Mouse (Mus musculus): Measurements from ENCODE around the gene Myocos. TPM values are rescaled to one million over a fixed set of nuclear protein-coding genes. Genes with fewer than 3 reads are reported as not detected.

Gene Myocos
- polyA plus RNA-seq (2012; rRNA removed), result not detected in 2 replicates

DNA sequence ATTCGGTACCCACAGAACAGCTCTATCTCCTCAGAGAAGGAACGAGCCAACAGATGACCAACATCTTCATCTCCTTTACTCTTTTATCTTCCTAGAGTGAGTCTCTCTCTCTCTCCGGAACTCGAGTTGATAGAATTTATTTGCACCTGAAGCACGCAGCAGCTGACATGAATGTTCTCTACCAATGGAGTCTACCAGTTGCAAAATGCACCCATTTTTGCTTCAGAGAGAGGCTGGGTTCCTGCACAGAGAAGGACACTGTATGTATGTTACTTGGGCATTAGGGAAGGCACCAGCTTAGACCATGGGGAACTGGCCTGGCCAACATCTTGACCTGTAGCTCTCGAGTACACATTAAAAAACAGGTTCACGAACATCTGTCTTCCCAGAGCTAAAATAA lies at the start of gene Myocos:
Gene Myocos (minus strand): TSS at position 101 of the 400 bp plus-strand sequence.
- H3K27me3 ChIP-seq (replicated peaks; ENCODE audit: control insufficient read depth, insufficient read depth, low read length), result no peaks in the 10 kb centered on the region
- DNase-seq, result no peak
- WGBS, result 91% methylated on average over 7 of the region's 7 CpGs
- H3K36me3 ChIP-seq (ENCODE audit: control insufficient read depth, insufficient read depth, low read length), result no peaks in the 10 kb centered on the region
- no peak within 1 kb of the TSS for H3K4me3 ChIP-seq (ENCODE audit: insufficient read depth, low read depth, low read length)
- H3K27ac ChIP-seq (ENCODE audit: insufficient read depth, low read depth, low read length), result no peak within 1 kb of the TSS
- H3K4me1 ChIP-seq (ENCODE audit: control insufficient read depth, insufficient read depth, low read length), result no peaks in the 10 kb centered on the region
- TF ChIP-seq CTCF (conservative IDR thresholded peaks at IDR 0.05; ENCODE audit: insufficient read depth, insufficient read length, low read depth, low read length) (no peak), POLR2A (IDR thresholded peaks at IDR 0.05; ENCODE audit: low read depth, low read length) (no peak)

DNA sequence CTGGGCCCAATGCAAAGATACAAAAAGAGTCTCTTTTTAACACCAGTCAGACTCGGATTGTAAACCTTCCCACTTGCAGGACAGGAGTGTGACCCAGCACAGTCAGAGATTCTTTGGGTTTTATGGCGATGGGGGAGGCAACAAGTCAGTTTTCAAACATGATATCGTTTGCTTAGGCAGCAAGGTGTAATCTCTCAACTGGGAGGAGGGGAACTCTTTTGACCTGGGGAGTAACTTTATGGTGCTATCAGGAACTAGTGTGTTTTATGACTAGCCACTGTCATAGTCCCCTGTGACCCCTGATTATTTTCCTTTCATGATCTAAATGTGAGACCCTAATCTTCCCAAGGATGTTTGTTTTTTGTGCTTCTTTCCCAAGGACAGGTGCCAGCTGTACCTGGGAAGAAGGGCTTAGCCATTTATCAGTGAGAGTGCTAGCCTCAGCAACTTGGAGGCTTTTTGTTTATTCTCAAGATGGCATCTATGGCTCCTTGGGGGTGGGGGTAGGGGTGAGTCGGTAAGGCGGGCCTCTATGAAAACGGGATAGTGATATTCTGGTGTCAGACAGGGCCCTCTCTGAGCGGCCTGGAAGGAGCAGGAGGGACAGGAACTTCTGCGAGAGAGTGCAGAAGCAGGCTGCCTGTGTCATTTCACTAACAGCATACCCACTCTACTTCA lies 42.5 kb upstream of the Myocos start:
- no peak for TF ChIP-seq CTCF (conservative IDR thresholded peaks at IDR 0.05; ENCODE audit: insufficient read depth, insufficient read length, low read depth, low read length)
- no peak for TF ChIP-seq POLR2A (IDR thresholded peaks at IDR 0.05; ENCODE audit: low read depth, low read length)

DNA sequence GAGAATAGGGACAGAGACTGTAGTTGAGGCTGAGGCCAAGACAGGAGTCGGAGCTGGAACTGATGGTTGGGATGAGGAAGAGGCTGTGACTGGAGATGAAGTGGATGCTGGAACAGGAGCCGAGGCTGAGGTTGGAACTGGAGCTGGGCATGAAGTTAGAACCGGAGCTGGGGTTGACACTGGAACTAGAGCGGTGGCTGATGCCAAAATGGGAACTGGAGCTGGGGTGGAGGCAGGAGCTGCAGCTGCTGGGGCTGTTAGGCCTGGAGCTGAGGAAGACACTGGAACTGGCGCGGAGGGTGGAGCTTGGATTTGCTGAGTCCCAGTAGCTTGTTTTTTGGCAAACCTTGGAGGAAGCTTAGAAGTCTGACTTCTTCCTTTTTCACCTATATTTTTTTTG lies 39.8 kb upstream of the Myocos start:
- no peaks in the 10 kb centered on the region for H3K27me3 ChIP-seq (replicated peaks; ENCODE audit: control insufficient read depth, insufficient read depth, low read length)
- H3K4me1 ChIP-seq (ENCODE audit: control insufficient read depth, insufficient read depth, low read length), result no peaks in the 10 kb centered on the region
- no peak overlapping the region for H3K4me3 ChIP-seq (ENCODE audit: insufficient read depth, low read depth, low read length)
- no peak for TF ChIP-seq POLR2A (IDR thresholded peaks at IDR 0.05; ENCODE audit: low read depth, low read length)
- TF ChIP-seq CTCF (conservative IDR thresholded peaks at IDR 0.05; ENCODE audit: insufficient read depth, insufficient read length, low read depth, low read length), result no peak
- 91% methylated on average over 6 of the region's 6 CpGs for WGBS
- peaks cover 10% of the 10 kb centered on the region for H3K36me3 ChIP-seq (ENCODE audit: control insufficient read depth, insufficient read depth, low read length)
- DNase-seq, result no peak
- no peak overlapping the region for H3K27ac ChIP-seq (ENCODE audit: insufficient read depth, low read depth, low read length)

More for the DNA sequence above, 42.5 kb upstream of the Myocos start:
- 41% methylated on average over 8 of the region's 8 CpGs for WGBS
- Histone ChIP-seq H3K36me3 (ENCODE audit: control insufficient read depth, insufficient read depth, low read length) (peaks cover 18% of the 10 kb centered on the region), H3K27me3 (replicated peaks; ENCODE audit: control insufficient read depth, insufficient read depth, low read length) (no peaks in the 10 kb centered on the region), H3K4me3 (ENCODE audit: insufficient read depth, low read depth, low read length) (no peak overlapping the region), H3K27ac (ENCODE audit: insufficient read depth, low read depth, low read length) (no peak overlapping the region), H3K4me1 (ENCODE audit: control insufficient read depth, insufficient read depth, low read length) (no peaks in the 10 kb centered on the region)
- DNase-seq, result no peak

DNA sequence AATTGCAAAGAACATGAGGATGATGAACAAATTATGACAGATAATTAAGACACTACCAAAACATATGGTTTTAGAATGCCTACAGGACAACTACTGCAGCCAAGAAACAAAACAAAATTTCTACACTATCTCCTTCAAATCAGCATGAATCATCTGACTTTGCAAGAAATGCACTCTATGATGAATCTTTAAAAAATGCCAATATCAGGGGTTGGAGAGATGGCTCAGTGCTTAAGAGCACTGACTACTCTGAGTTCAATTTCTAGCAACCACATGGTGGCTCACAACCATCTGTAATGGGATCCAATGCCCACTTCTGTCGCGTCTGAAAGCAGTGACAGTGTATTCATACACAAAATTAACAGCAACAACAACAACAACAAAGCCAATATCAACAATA lies 35.7 kb upstream of the Myocos start:
- no peak overlapping the region for H3K4me3 ChIP-seq (ENCODE audit: insufficient read depth, low read depth, low read length)
- H3K27ac ChIP-seq (ENCODE audit: insufficient read depth, low read depth, low read length), result no peak overlapping the region
- peaks cover 13% of the 10 kb centered on the region for H3K36me3 ChIP-seq (ENCODE audit: control insufficient read depth, insufficient read depth, low read length)
- no peak for DNase-seq
- no peaks in the 10 kb centered on the region for H3K4me1 ChIP-seq (ENCODE audit: control insufficient read depth, insufficient read depth, low read length)
- WGBS, result 66% methylated on average over 2 of the region's 2 CpGs
- no peaks in the 10 kb centered on the region for H3K27me3 ChIP-seq (replicated peaks; ENCODE audit: control insufficient read depth, insufficient read depth, low read length)
- TF ChIP-seq POLR2A (IDR thresholded peaks at IDR 0.05; ENCODE audit: low read depth, low read length) (no peak), CTCF (conservative IDR thresholded peaks at IDR 0.05; ENCODE audit: insufficient read depth, insufficient read length, low read depth, low read length) (no peak)

DNA sequence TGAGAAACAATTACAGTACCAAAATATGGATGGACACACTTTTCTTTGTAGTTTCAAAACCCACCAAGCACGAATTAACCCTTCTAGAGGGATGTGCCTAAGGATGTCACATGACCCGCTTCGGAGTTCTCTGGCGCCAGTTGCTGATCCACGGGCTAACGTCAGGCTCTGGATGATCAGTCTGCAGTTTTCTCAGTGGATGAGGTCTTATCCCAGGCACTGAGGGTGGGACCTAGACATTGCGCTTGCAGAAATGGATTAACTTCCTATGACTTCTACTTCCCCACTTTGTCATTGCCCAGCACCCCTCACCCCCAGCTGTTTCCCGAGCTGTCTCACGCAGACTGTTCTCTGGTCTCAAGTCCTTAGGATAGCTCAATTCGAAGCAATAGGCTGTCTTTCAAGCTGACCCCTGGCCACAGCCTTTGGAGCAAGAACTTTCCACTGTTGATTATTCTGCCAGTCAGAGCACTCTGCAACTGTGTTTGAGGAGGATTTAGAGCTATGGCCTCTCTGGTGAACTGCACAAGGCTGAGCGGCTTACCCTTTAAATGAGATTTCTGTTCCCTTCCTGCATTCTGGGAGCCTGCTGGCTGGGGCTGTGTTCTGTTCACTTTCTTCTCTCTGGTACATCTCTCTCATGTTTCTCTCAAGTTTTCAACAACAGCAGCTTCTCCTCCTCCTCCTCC lies 7.6 kb upstream of the Myocos start:
- Histone ChIP-seq H3K27ac (ENCODE audit: insufficient read depth, low read depth, low read length) (no peak overlapping the region), H3K27me3 (replicated peaks; ENCODE audit: control insufficient read depth, insufficient read depth, low read length) (no peaks in the 10 kb centered on the region), H3K4me3 (ENCODE audit: insufficient read depth, low read depth, low read length) (no peak overlapping the region), H3K36me3 (ENCODE audit: control insufficient read depth, insufficient read depth, low read length) (no peaks in the 10 kb centered on the region), H3K4me1 (ENCODE audit: control insufficient read depth, insufficient read depth, low read length) (no peaks in the 10 kb centered on the region; the same call in 1 of the 2 replicates)
- 3% methylated on average over 11 of the region's 11 CpGs for WGBS
- DNase-seq, result no peak
- TF ChIP-seq POLR2A (IDR thresholded peaks at IDR 0.05; ENCODE audit: low read depth, low read length) (no peak), CTCF (conservative IDR thresholded peaks at IDR 0.05; ENCODE audit: insufficient read depth, insufficient read length, low read depth, low read length) (no peak)

DNA sequence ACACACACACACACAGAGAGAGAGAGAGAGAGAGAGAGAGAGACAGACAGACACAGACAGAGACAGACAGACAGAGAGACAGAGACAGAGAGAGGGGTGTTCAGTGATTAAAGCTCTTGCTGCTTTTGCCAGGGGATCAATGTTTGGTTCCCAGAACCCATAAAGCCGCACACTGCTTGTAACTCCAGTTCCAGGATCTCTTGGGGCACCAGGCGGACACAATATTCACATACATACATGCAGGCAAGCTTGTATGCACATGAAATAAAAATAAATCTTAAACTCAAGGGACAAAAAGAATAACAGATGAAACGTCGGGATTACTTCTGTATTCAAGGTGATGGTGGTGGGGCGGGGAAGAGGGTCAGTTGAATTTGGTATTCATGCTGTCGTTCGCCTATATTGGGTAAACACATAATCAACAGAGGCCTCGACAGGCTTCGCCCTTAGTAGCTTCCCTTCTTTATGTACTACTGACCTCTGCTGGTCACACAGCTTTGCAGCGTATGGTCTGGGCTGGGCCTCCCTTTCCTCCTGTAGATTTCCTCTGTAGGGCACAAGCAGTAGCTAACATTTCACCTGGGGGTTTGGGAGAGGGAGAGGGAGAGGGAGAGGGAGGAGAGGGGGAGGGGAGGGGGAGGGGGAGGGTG lies 6.9 kb upstream of the Myocos start:
- no peaks in the 10 kb centered on the region for H3K27me3 ChIP-seq (replicated peaks; ENCODE audit: control insufficient read depth, insufficient read depth, low read length)

More for the DNA sequence above, 6.9 kb upstream of the Myocos start:
- DNase-seq, result peak; percentile 80
- Histone ChIP-seq H3K36me3 (ENCODE audit: control insufficient read depth, insufficient read depth, low read length) (no peaks in the 10 kb centered on the region), H3K4me3 (ENCODE audit: insufficient read depth, low read depth, low read length) (no peak overlapping the region), H3K4me1 (ENCODE audit: control insufficient read depth, insufficient read depth, low read length) (no peaks in the 10 kb centered on the region; the same call in 1 of the 2 replicates), H3K27ac (ENCODE audit: insufficient read depth, low read depth, low read length) (no peak overlapping the region)
- WGBS, result 18% methylated on average over 10 of the region's 10 CpGs
- peak; percentile 94 for TF ChIP-seq CTCF (conservative IDR thresholded peaks at IDR 0.05; ENCODE audit: insufficient read depth, insufficient read length, low read depth, low read length)
- no peak for TF ChIP-seq POLR2A (IDR thresholded peaks at IDR 0.05; ENCODE audit: low read depth, low read length)

All from kidney, adult 2 months (tissue).